Comparison of ENCODE assay signal across 11 mouse cellular contexts in the genomic region with DNA sequence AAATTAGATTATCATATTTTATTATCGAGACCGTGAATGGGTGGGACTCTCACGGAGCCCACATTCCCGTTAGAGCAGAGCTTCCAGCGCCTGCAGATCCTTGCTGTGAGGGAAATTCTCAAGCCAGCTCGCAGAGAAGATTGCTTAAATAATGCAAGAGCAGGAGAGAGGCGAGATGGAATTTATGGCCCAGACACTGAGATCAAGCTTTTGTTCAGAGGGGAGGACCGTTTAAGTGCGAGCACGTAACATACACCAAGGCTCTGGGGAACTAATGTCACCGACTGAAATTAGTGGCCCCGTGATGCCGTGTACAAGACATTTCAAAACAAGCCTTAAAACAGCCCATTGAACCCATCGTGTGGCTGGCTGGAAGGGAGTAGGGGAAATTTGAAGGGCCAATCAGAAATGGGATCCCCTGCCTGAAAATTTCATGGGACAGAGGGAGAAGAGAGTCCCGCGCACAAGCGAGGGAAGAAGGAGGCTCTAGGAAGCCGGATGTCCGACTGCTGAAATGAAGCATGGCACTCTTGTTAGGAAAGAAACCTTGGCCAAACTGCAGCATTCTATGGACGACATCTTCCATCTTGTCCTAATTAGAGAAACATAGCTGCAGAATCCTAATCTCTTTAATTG.
DNase-seq lines count a peak whose midpoint lies in the region; ATAC-seq lines count a peak whose summit lies in the region.
"Had no signal": no experiment of that assay in that cellular context is flagged by ENCODE, and none has a peak within 500 bp of the region (broad histone marks: within the 10 kb centered on the region; RNA-seq: fewer than 3 reads in every experiment).

No protein-coding gene starts in this region.

- H3K36me3 ChIP-seq in kidney, embryonic 16.5 days (ENCODE audit: insufficient read depth, low read length) = no peaks in the 10 kb centered on the region
- no peaks in the 10 kb centered on the region for H3K36me3 ChIP-seq in embryonic facial prominence, embryonic 12.5 days
- H3K36me3 ChIP-seq in embryonic facial prominence, embryonic 14.5 days (ENCODE audit: control insufficient read depth, insufficient read depth, low read length) = no peaks in the 10 kb centered on the region
- no peaks in the 10 kb centered on the region for H3K36me3 ChIP-seq in midbrain, embryonic 15.5 days (replicated peaks)
- H3K36me3 ChIP-seq: heart, embryonic 15.5 days had no signal

- peak; percentile 53; the same call in 1 of the 2 replicates for ATAC-seq in kidney, embryonic 16.5 days (ENCODE audit: low FRiP score, low TSS enrichment)
- ATAC-seq in embryonic facial prominence, embryonic 12.5 days (ENCODE audit: insufficient number of reproducible peaks, insufficient read depth, low FRiP score, low TSS enrichment) = no peak
- ATAC-seq in embryonic facial prominence, embryonic 14.5 days (ENCODE audit: low read depth) = no peak
- no peak for ATAC-seq in midbrain, embryonic 15.5 days (replicated peaks)

- no peaks in the 10 kb centered on the region for H3K9me3 ChIP-seq in kidney, embryonic 16.5 days (ENCODE audit: low read length)
- no peaks in the 10 kb centered on the region for H3K9me3 ChIP-seq in embryonic facial prominence, embryonic 12.5 days
- H3K9me3 ChIP-seq in embryonic facial prominence, embryonic 14.5 days (ENCODE audit: control insufficient read depth, low read length) = no peaks in the 10 kb centered on the region
- H3K9me3 ChIP-seq in midbrain, embryonic 15.5 days = no peaks in the 10 kb centered on the region
- H3K9me3 ChIP-seq: heart, embryonic 15.5 days had no signal

- peak overlapping the region; percentile 17 for H3K4me3 ChIP-seq in kidney, embryonic 16.5 days (ENCODE audit: low read length)
- H3K4me3 ChIP-seq in embryonic facial prominence, embryonic 12.5 days = no peak overlapping the region
- H3K4me3 ChIP-seq in embryonic facial prominence, embryonic 14.5 days (ENCODE audit: low read depth, low read length) = no peak overlapping the region
- H3K4me3 ChIP-seq in midbrain, embryonic 15.5 days = no peak overlapping the region
- H3K4me3 ChIP-seq: heart, embryonic 15.5 days had no signal

- H3K27me3 ChIP-seq in kidney, embryonic 16.5 days (ENCODE audit: insufficient read depth, low read length) = no peaks in the 10 kb centered on the region
- no peaks in the 10 kb centered on the region for H3K27me3 ChIP-seq in embryonic facial prominence, embryonic 12.5 days
- H3K27me3 ChIP-seq in embryonic facial prominence, embryonic 14.5 days (replicated peaks; ENCODE audit: control insufficient read depth, insufficient read depth, low read length) = no peaks in the 10 kb centered on the region; the same call in 1 of the 2 replicates
- H3K27me3 ChIP-seq in midbrain, embryonic 15.5 days (replicated peaks) = no peaks in the 10 kb centered on the region
- H3K27me3 ChIP-seq: heart, embryonic 15.5 days had no signal

- 23% methylated on average over 20 of the region's 20 CpGs for whole genome bisulfite sequencing in kidney, embryonic 16.5 days
- 51% methylated on average over 20 of the region's 20 CpGs for WGBS in embryonic facial prominence, embryonic 12.5 days
- 49% methylated on average over 20 of the region's 20 CpGs for WGBS in embryonic facial prominence, embryonic 14.5 days
- WGBS in midbrain, embryonic 15.5 days = 54% methylated on average over 20 of the region's 20 CpGs

- H3K27ac ChIP-seq in kidney, embryonic 16.5 days (ENCODE audit: low read length) = peak overlapping the region; percentile 83
- H3K27ac ChIP-seq in embryonic facial prominence, embryonic 12.5 days = no peak overlapping the region
- no peak overlapping the region for H3K27ac ChIP-seq in embryonic facial prominence, embryonic 14.5 days (replicated peaks; ENCODE audit: low read depth, low read length)
- H3K27ac ChIP-seq in midbrain, embryonic 15.5 days = 0 out of 2 replicates have a peak overlapping the region, but pooled peaks have one; percentile 35
- H3K27ac ChIP-seq: heart, embryonic 15.5 days had no signal

- no peak overlapping the region for H3K9ac ChIP-seq in kidney, embryonic 16.5 days (replicated peaks; ENCODE audit: low read length)
- no peak overlapping the region for H3K9ac ChIP-seq in embryonic facial prominence, embryonic 12.5 days
- no peak overlapping the region for H3K9ac ChIP-seq in embryonic facial prominence, embryonic 14.5 days (ENCODE audit: low read depth, low read length)
- no peak overlapping the region for H3K9ac ChIP-seq in midbrain, embryonic 15.5 days
- H3K9ac ChIP-seq: heart, embryonic 15.5 days had no signal

- H3K4me1 ChIP-seq in kidney, embryonic 16.5 days (ENCODE audit: insufficient read depth, low read length) = peaks cover 36% of the 10 kb centered on the region
- H3K4me1 ChIP-seq in embryonic facial prominence, embryonic 12.5 days = peaks cover 15% of the 10 kb centered on the region; the same call in 1 of the 2 replicates
- peaks cover 10% of the 10 kb centered on the region; the same call in 1 of the 2 replicates for H3K4me1 ChIP-seq in embryonic facial prominence, embryonic 14.5 days (ENCODE audit: control insufficient read depth, insufficient read depth, low read length)
- peaks cover 18% of the 10 kb centered on the region for H3K4me1 ChIP-seq in midbrain, embryonic 15.5 days

- no peak for DNase-seq in kidney, postnatal 25 days
- no peak for DNase-seq in embryonic facial prominence, embryonic 14.5 days (ENCODE audit: low spot score)
- no peak for DNase-seq in left cerebral cortex, adult 11 months (ENCODE audit: low spot score)
- no peak for DNase-seq in adrenal gland, postnatal 36 days
- DNase-seq: cerebellum, adult 9-10 months; gastrocnemius, postnatal 14 days; lung, adult 18-20 months had no signal

- peak overlapping the region; percentile 46 for H3K4me2 ChIP-seq in kidney, embryonic 16.5 days (replicated peaks; ENCODE audit: low read depth, low read length)
- peak overlapping the region; percentile 32 for H3K4me2 ChIP-seq in embryonic facial prominence, embryonic 12.5 days (replicated peaks)
- H3K4me2 ChIP-seq in embryonic facial prominence, embryonic 14.5 days (ENCODE audit: low read depth, low read length) = peak overlapping the region; percentile 39
- peak overlapping the region; percentile 23 for H3K4me2 ChIP-seq in midbrain, embryonic 15.5 days
- H3K4me2 ChIP-seq: heart, embryonic 15.5 days had no signal

Comparison
In these comparisons a context has a peak if more than half of its experiments do, and no peak if none do; other contexts are left out.
1. H3K27ac ChIP-seq: peak in kidney, embryonic 16.5 days (single experiment) and midbrain, embryonic 15.5 days (single experiment); none in embryonic facial prominence, embryonic 12.5 days (single experiment) and embryonic facial prominence, embryonic 14.5 days (single experiment).
2. Peak in every context shown above with its lines, with median percentiles within 50 percentile points of each other: H3K4me2 ChIP-seq.